30 mouse cellular contexts compared by ENCODE assay signal in the genomic region with DNA sequence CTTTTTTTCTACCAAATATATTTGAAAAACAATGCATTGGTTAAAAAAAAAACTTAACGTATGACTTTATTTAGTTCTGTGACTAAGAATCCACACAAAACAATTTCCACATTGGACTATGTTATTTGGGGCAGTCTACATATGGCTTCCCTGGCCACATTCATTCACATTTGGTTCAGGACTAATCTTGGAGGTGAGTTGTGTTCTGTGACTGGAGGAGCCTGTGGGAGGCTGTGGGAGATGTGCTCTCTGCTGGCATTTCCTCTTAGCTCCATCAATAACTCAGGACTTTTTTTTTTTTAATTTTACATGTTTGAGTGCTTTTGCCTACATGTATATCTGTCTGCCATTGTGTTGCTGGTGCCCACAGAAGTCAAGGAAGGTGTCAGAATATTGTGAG.
"Had no signal": no experiment of that assay in that cellular context is flagged by ENCODE, and none has a peak within 500 bp of the region (broad histone marks: within the 10 kb centered on the region; RNA-seq: fewer than 3 reads in every experiment).

No protein-coding gene starts in this region.

- H3K4me3 ChIP-seq: gastrocnemius, adult 2 months; heart, adult 2 months; heart, embryonic 13.5 days; heart, embryonic 15.5 days; hindbrain, embryonic 10.5 days; hindbrain, embryonic 12.5 days; intestine, embryonic 15.5 days; kidney, embryonic 15.5 days; limb, embryonic 13.5 days; limb, embryonic 15.5 days; liver, embryonic 12.5 days had no signal

- H3K4me1 ChIP-seq: heart, embryonic 13.5 days; heart, embryonic 15.5 days; intestine, embryonic 15.5 days; kidney, embryonic 15.5 days; limb, embryonic 13.5 days; limb, embryonic 15.5 days; liver, embryonic 12.5 days had no signal

- H3K9me3 ChIP-seq: heart, embryonic 13.5 days; heart, embryonic 15.5 days; hindbrain, embryonic 10.5 days; hindbrain, embryonic 12.5 days; intestine, embryonic 15.5 days; kidney, embryonic 15.5 days; limb, embryonic 13.5 days; limb, embryonic 15.5 days; liver, embryonic 12.5 days had no signal

- ATAC-seq: forebrain, embryonic 16.5 days; hindbrain, embryonic 16.5 days; inflammation-experienced regulatory T-cells, adult 6 months; intestine, embryonic 15.5 days; intestine, postnatal 0 days; liver, embryonic 12.5 days had no signal

- H3K27ac ChIP-seq: gastrocnemius, adult 2 months; heart, adult 2 months; heart, embryonic 13.5 days; heart, embryonic 15.5 days; hindbrain, embryonic 10.5 days; hindbrain, embryonic 12.5 days; hindbrain, embryonic 14.5 days; intestine, embryonic 15.5 days; kidney, embryonic 15.5 days; kidney, postnatal 0 days; limb, embryonic 13.5 days; limb, embryonic 15.5 days; liver, embryonic 12.5 days; liver, embryonic 14.5 days had no signal

- DNase-seq: gastrocnemius, adult 2 months; gastrocnemius, postnatal 10 days; gastrocnemius, postnatal 25 days; heart, adult 2 months; heart, postnatal 14 days; heart, postnatal 4 days; kidney, adult 18-20 months; kidney, adult 8-10 months; kidney, postnatal 14 days; kidney, postnatal 36 days; layer of hippocampus, adult 9-11 months; layer of hippocampus, postnatal 36 days; left cerebral cortex, postnatal 4 days had no signal

- H3K9ac ChIP-seq: heart, embryonic 13.5 days; heart, embryonic 15.5 days; hindbrain, embryonic 12.5 days; hindbrain, embryonic 14.5 days; intestine, embryonic 15.5 days; kidney, embryonic 15.5 days; limb, embryonic 13.5 days; limb, embryonic 15.5 days; liver, embryonic 12.5 days; liver, embryonic 14.5 days had no signal

- H3K36me3 ChIP-seq: heart, embryonic 13.5 days; heart, embryonic 15.5 days; hindbrain, embryonic 10.5 days; hindbrain, embryonic 12.5 days; intestine, embryonic 15.5 days; kidney, embryonic 15.5 days; limb, embryonic 13.5 days; limb, embryonic 15.5 days; liver, embryonic 12.5 days had no signal

- H3K27me3 ChIP-seq: heart, embryonic 13.5 days; heart, embryonic 15.5 days; hindbrain, embryonic 12.5 days; intestine, embryonic 15.5 days; kidney, embryonic 15.5 days; limb, embryonic 13.5 days; limb, embryonic 15.5 days; liver, embryonic 12.5 days had no signal

- H3K4me2 ChIP-seq: heart, embryonic 11.5 days; heart, embryonic 13.5 days; heart, embryonic 15.5 days; hindbrain, embryonic 12.5 days; hindbrain, embryonic 14.5 days; intestine, embryonic 15.5 days; kidney, embryonic 15.5 days; limb, embryonic 13.5 days; limb, embryonic 15.5 days; liver, embryonic 12.5 days had no signal
